Mouse (Mus musculus) liver, adult 2 months (tissue): ENCODE results near the gene Gorasp2. TPM values are rescaled to one million over a fixed set of nuclear protein-coding genes. Genes with fewer than 3 reads are reported as not detected.

ENCODE experiments used
- DNase-seq: peaks from one replicate; pipeline ENCODE4 v3.0.0-alpha.2; 2011; ENCODE audit warnings: low read depth, low spot score; ENCODE audit errors: extremely low read depth
- H3K27ac ChIP-seq: fragments of 200-500 bp; replicated peaks from 2 replicates; pipeline ENCODE4 v1.5.1; 2012; ENCODE audit warnings: low read depth, mild to moderate bottlenecking, control low read depth, inconsistent platforms, low read length; ENCODE audit not compliant: insufficient read depth
- H3K27me3 ChIP-seq: fragments of 200-500 bp; 2 replicates; pipeline ENCODE4 v1.6.1; 2012; ENCODE audit warnings: mild to moderate bottlenecking, moderate library complexity, low read length, inconsistent platforms; ENCODE audit not compliant: control insufficient read depth, insufficient read depth
- H3K36me3 ChIP-seq: fragments of 200-500 bp; 2 replicates; pipeline ENCODE4 v1.6.1; 2012; ENCODE audit warnings: low read length, inconsistent platforms; ENCODE audit not compliant: control insufficient read depth, insufficient read depth
- H3K4me1 ChIP-seq: fragments of 200-500 bp; 2 replicates; pipeline ENCODE4 v1.6.1; 2011; ENCODE audit warnings: low read length; ENCODE audit not compliant: control insufficient read depth, insufficient read depth
- H3K4me3 ChIP-seq: fragments of 200-500 bp; 2 replicates; pipeline ENCODE4 v1.5.1; 2011; ENCODE audit warnings: low read depth, mild to moderate bottlenecking, control low read depth, low read length, moderate library complexity; ENCODE audit not compliant: insufficient read depth
- H3K79me2 ChIP-seq: fragments of 200-500 bp; 2 replicates; pipeline ENCODE4 v1.6.1; 2012; ENCODE audit warnings: inconsistent platforms, mild to moderate bottlenecking, low read length, moderate library complexity; ENCODE audit not compliant: control insufficient read depth, insufficient read depth
- H3K9ac ChIP-seq: fragments of 200-500 bp; 2 replicates; pipeline ENCODE4 v1.6.1; 2012; ENCODE audit warnings: low read depth, mild to moderate bottlenecking, control low read depth, inconsistent platforms, low read length
- CTCF ChIP-seq: fragments of 200-500 bp; IDR thresholded peaks from 2 replicates; pipeline ENCODE4 v1.5.1; 2011; ENCODE audit warnings: low read depth, low read length, control low read depth
- POLR2A ChIP-seq: fragments of 200-500 bp; IDR thresholded peaks from 2 replicates; pipeline ENCODE4 v1.6.1; 2011; ENCODE audit warnings: low read length, control low read depth; ENCODE audit not compliant: insufficient read depth; ENCODE audit errors: extremely low read depth
- WGBS: fragments of 180-500 bp; shearing (Covaris S2); methylation state at CpG from one replicate; pipeline ENCODE4 v1.1.7; 2018; 5-methylcytosine and 5-hydroxymethylcytosine counted together
- polyA plus RNA-seq: library from polyadenylated mRNA; depleted of rRNA; stranded (reverse); fragments of >200 nt; gene quantifications from 2 replicates; pipeline ENCODE4 v1.2.3, GENCODE M21; 2012; rRNA removed
- total RNA-seq: library from RNA; depleted of rRNA; stranded (reverse); fragments of >200 nt; gene quantifications from 2 replicates; pipeline ENCODE4 v1.2.3, GENCODE M21; 2014; rRNA removed

Gene Gorasp2
- total RNA-seq: 28.6 and 35.1 TPM in 2 replicates
- 89.5 and 94.4 TPM in 2 replicates for polyA plus RNA-seq

- Histone ChIP-seq H3K4me3 (peak within 1 kb of the TSS; percentile 67), H3K9ac (peak within 1 kb of the TSS; percentile 87), H3K79me2 (peaks cover 16% of the 10 kb centered on the region; the same call in 1 of the 2 replicates), H3K4me1 (peaks cover 12% of the 10 kb centered on the region; the same call in 1 of the 2 replicates), H3K36me3 (no peaks in the 10 kb centered on the region), H3K27me3 (no peaks in the 10 kb centered on the region), H3K27ac (peak within 1 kb of the TSS; percentile 75)
- no peak; the same call in none of the 2 replicates for TF ChIP-seq CTCF
- peak; percentile 94 for TF ChIP-seq POLR2A
- peak; percentile 84 for DNase-seq
- 2% methylated on average over 64 of the region's 64 CpGs for WGBS
Measured at GRCm38 (mm10) chr2:70660887-70661714, at the start of gene Gorasp2. Gorasp2 (plus strand) TSS chr2:70661576.

DNA sequence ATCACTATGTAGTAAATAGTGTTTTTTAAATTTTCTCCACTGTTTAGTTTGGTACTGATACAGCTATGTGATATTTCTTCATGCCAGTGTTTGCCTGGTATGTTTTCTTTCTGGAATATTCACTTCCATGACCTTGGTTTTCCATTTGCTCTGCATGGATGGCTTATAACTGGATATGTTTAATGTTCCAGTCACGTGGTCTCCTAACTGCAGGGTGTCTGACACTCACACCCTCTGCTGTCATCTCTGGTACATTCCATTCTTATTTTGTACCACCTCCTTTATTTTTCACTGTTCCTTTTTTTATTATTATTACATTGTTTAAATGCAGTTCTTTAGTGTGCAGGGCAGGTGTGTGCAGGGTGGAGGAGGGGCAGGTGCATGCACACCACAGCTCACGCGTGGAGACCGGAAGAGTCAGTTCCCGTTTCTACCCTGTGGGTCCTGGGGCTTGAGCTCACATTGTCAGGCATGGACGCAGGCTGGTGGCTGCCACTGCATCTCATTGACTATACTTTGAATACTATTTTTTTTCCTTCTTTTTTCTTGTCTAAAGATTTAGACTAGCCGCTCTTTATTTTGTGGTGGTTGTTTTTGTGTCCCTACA, 46.5 kb upstream of the Gorasp2 start:
- Histone ChIP-seq H3K27me3 (no peaks in the 10 kb centered on the region), H3K27ac (no peak overlapping the region), H3K36me3 (no peaks in the 10 kb centered on the region), H3K9ac (no peak overlapping the region), H3K79me2 (no peaks in the 10 kb centered on the region), H3K4me1 (no peaks in the 10 kb centered on the region), H3K4me3 (no peak overlapping the region)
- 84% methylated on average over 7 of the region's 7 CpGs for WGBS
- TF ChIP-seq POLR2A: no peak
- TF ChIP-seq CTCF: no peak
- DNase-seq: no peak

- H3K79me2 ChIP-seq: no peaks in the 10 kb centered on the region
- H3K27me3 ChIP-seq: no peaks in the 10 kb centered on the region
- no peaks in the 10 kb centered on the region for H3K4me1 ChIP-seq
- no peak overlapping the region for H3K27ac ChIP-seq
- H3K4me3 ChIP-seq: no peak overlapping the region
- DNase-seq: no peak
- 79% methylated on average over 2 of the region's 2 CpGs for WGBS
- no peak overlapping the region for H3K9ac ChIP-seq
- H3K36me3 ChIP-seq: no peaks in the 10 kb centered on the region
- TF ChIP-seq CTCF: no peak
- TF ChIP-seq POLR2A: no peak
Measured at GRCm38 (mm10) chr2:70616076-70616475, 45.3 kb upstream of the Gorasp2 start.

GRCm38 (mm10) chr2:70616617-70617016, 44.8 kb upstream of the Gorasp2 start:
- Histone ChIP-seq H3K27ac (no peak overlapping the region), H3K27me3 (no peaks in the 10 kb centered on the region), H3K9ac (no peak overlapping the region), H3K4me3 (no peak overlapping the region), H3K4me1 (no peaks in the 10 kb centered on the region), H3K79me2 (no peaks in the 10 kb centered on the region), H3K36me3 (no peaks in the 10 kb centered on the region)
- DNase-seq: no peak
- WGBS: 72% methylated on average over 3 of the region's 3 CpGs
- TF ChIP-seq POLR2A: no peak
- no peak for TF ChIP-seq CTCF

GRCm38 (mm10) chr2:70619232-70619835, 42.0 kb upstream of the Gorasp2 start:
- WGBS: 74% methylated on average over 6 of the region's 6 CpGs
- Histone ChIP-seq H3K4me1 (no peaks in the 10 kb centered on the region), H3K27me3 (no peaks in the 10 kb centered on the region), H3K36me3 (no peaks in the 10 kb centered on the region), H3K4me3 (no peak overlapping the region), H3K79me2 (no peaks in the 10 kb centered on the region), H3K27ac (no peak overlapping the region), H3K9ac (no peak overlapping the region)
- peak; percentile 56 for DNase-seq
- TF ChIP-seq POLR2A (no peak), CTCF (peak; percentile 48; the same call in 1 of the 2 replicates)
